Mouse (Mus musculus) liver, postnatal 0 days (tissue): ENCODE results near the gene Foxr1. TPM values are rescaled to one million over a fixed set of nuclear protein-coding genes. Genes with fewer than 3 reads are reported as not detected.
"Not testable (repeated sequence)": the region's sequence is repeated elsewhere in the genome, so short reads cannot be mapped to it uniquely, and the experiment has no call there.

Experiments
- ATAC-seq: fragments of 200-750 bp; cut with Nextera tagmentation; 2 replicates; pipeline ENCODE4 v1.8.0; 2017; ENCODE audit warnings: mild to moderate bottlenecking, moderate library complexity
- DNase-seq: peaks from one replicate; pipeline ENCODE4 v3.0.0-alpha.2; 2016
- H3K27ac ChIP-seq: fragments of 300-500 bp; sonication (generic); 2 replicates; pipeline ENCODE4 v1.5.1; 2014; ENCODE audit warnings: antibody characterized with exemption, moderate library complexity, mild to moderate bottlenecking, low read depth
- H3K27me3 ChIP-seq: fragments of 300-500 bp; sonication (generic); 2 replicates; pipeline ENCODE4 v1.6.1; 2014; ENCODE audit warnings: low read length, control low read depth, mixed read lengths; ENCODE audit not compliant: insufficient read depth
- H3K36me3 ChIP-seq: fragments of 300-500 bp; sonication (generic); replicated peaks from 2 replicates; pipeline ENCODE4 v1.6.1; 2014; ENCODE audit warnings: mild to moderate bottlenecking, control low read depth, low read length, moderate library complexity, mixed read lengths; ENCODE audit not compliant: insufficient read depth
- H3K4me1 ChIP-seq: fragments of 300-500 bp; sonication (generic); 2 replicates; pipeline ENCODE4 v1.6.1; 2014; ENCODE audit warnings: antibody characterized with exemption, mild to moderate bottlenecking, control low read depth; ENCODE audit not compliant: insufficient read depth
- H3K4me2 ChIP-seq: fragments of 300-500 bp; sonication (generic); 2 replicates; pipeline ENCODE4 v1.6.1; 2014; ENCODE audit warnings: low read depth, mild to moderate bottlenecking, low read length, moderate library complexity, mixed read lengths
- H3K4me3 ChIP-seq: fragments of 300-500 bp; sonication (generic); 2 replicates; pipeline ENCODE4 v1.5.1; 2014; ENCODE audit warnings: low read depth, low read length
- H3K9ac ChIP-seq: fragments of 300-500 bp; sonication (generic); replicated peaks from 2 replicates; pipeline ENCODE4 v1.6.1; 2014; ENCODE audit warnings: mild to moderate bottlenecking, moderate library complexity
- H3K9me3 ChIP-seq: fragments of 300-500 bp; sonication (generic); 2 replicates; pipeline ENCODE4 v1.6.1; 2016; ENCODE audit warnings: mild to moderate bottlenecking, control low read depth, low read length, mixed read lengths
- CTCF ChIP-seq: sonication (generic); IDR thresholded peaks from 2 replicates; pipeline ENCODE4 v1.5.1; 2016; ENCODE audit warnings: antibody characterized with exemption, low read depth
- EP300 ChIP-seq: IDR thresholded peaks from 2 replicates; pipeline ENCODE4 v1.6.1; 2016; ENCODE audit warnings: antibody characterized with exemption, low read depth, mild to moderate bottlenecking
- WGBS: fragments of 180-500 bp; shearing (Covaris S2); extraction: QIAGEN DNeasy Blood & Tissue Kit; methylation state at CpG from one replicate; pipeline ENCODE4 v1.1.7; 2014; ENCODE audit not compliant: insufficient replicate concordance; 5-methylcytosine and 5-hydroxymethylcytosine counted together
- polyA plus RNA-seq: library from polyadenylated mRNA; unstranded; fragments of >200 nt; fragmentation: Nextera tagmentation; extraction: Ambion mirVana; gene quantifications from 2 replicates; pipeline ENCODE4 v1.2.1, GENCODE M21; 2015

Foxr1 gene
- polyA plus RNA-seq, 1 experiment from 2014 or later, result not detected

GRCm38 (mm10) chr9:44468224-44468623, 27.3 kb upstream of the Foxr1 start:
- H3K9ac ChIP-seq, result no peak overlapping the region
- no peak for TF ChIP-seq CTCF
- TF ChIP-seq EP300, result no peak
- DNase-seq (no peak), ATAC-seq (no peak)
- H3K4me3 ChIP-seq, result no peak overlapping the region
- H3K36me3 ChIP-seq, result no peaks in the 10 kb centered on the region
- WGBS, result 42% methylated on average over 7 of the region's 7 CpGs
- H3K27me3 ChIP-seq, result 0 out of 2 replicates have a peak, but pooled peaks cover 3% of the 10 kb centered on the region
- H3K4me2 ChIP-seq, result no peak overlapping the region
- no peak overlapping the region for H3K27ac ChIP-seq
- H3K9me3 ChIP-seq, result no peaks in the 10 kb centered on the region
- no peaks in the 10 kb centered on the region for H3K4me1 ChIP-seq

- H3K9me3 ChIP-seq, result no peaks in the 10 kb centered on the region
- ATAC-seq, result 0 out of 2 replicates have a peak, but pooled peaks have one; percentile 33
- H3K4me1 ChIP-seq, result no peaks in the 10 kb centered on the region
- no peak overlapping the region for H3K27ac ChIP-seq
- H3K9ac ChIP-seq, result no peak overlapping the region
- peak; percentile 28 for DNase-seq
- H3K4me3 ChIP-seq, result no peak overlapping the region
- H3K27me3 ChIP-seq, result peaks cover 7% of the 10 kb centered on the region; the same call in 1 of the 2 replicates
- TF ChIP-seq CTCF, result no peak
- TF ChIP-seq EP300, result no peak
- WGBS, result 48% methylated on average over 5 of the region's 5 CpGs
- H3K36me3 ChIP-seq, result no peaks in the 10 kb centered on the region
- H3K4me2 ChIP-seq, result no peak overlapping the region
Measured at GRCm38 (mm10) chr9:44461950-44462349, 21.0 kb upstream of the Foxr1 start.

- Histone ChIP-seq H3K9ac (no peak overlapping the region), H3K9me3 (no peaks in the 10 kb centered on the region), H3K4me1 (no peaks in the 10 kb centered on the region), H3K4me2 (no peak overlapping the region), H3K27me3 (peaks cover 17% of the 10 kb centered on the region; the same call in 1 of the 2 replicates), H3K36me3 (no peaks in the 10 kb centered on the region), H3K4me3 (no peak overlapping the region), H3K27ac (no peak overlapping the region)
- no peak for TF ChIP-seq EP300
- TF ChIP-seq CTCF, result no peak
- DNase-seq, result no peak
- WGBS, result 27% methylated on average over 11 of the region's 11 CpGs
- no peak for ATAC-seq
Measured at GRCm38 (mm10) chr9:44457035-44457742, 16.3 kb upstream of the Foxr1 start.

- Histone ChIP-seq H3K27ac (no peak within 1 kb of the TSS), H3K9ac (no peak within 1 kb of the TSS), H3K9me3 (no peaks in the 10 kb centered on the region), H3K36me3 (no peaks in the 10 kb centered on the region), H3K4me1 (no peaks in the 10 kb centered on the region), H3K27me3 (peaks cover 17% of the 10 kb centered on the region; the same call in 1 of the 2 replicates), H3K4me2 (no peak within 1 kb of the TSS), H3K4me3 (no peak within 1 kb of the TSS)
- no peak for ATAC-seq
- 51% methylated on average over 4 of the region's 4 CpGs for WGBS
- TF ChIP-seq EP300 (no peak), CTCF (peak; percentile 37; the same call in 1 of the 2 replicates)
- DNase-seq, result no peak
Measured at GRCm38 (mm10) chr9:44454891-44455220, 13.9 kb upstream of the Foxr1 start, which contains the start of gene Upk2. Upk2 (minus strand) TSS chr9:44454976.

GRCm38 (mm10) chr9:44454132-44454890, 13.4 kb upstream of the Foxr1 start:
- H3K4me2 ChIP-seq, result no peak overlapping the region
- H3K27ac ChIP-seq, result no peak overlapping the region
- H3K27me3 ChIP-seq, result peaks cover 17% of the 10 kb centered on the region; the same call in 1 of the 2 replicates
- H3K9me3 ChIP-seq, result no peaks in the 10 kb centered on the region
- DNase-seq, result peak; percentile 87
- peak; percentile 71 for ATAC-seq
- no peaks in the 10 kb centered on the region for H3K36me3 ChIP-seq
- WGBS, result 18% methylated on average over 14 of the region's 14 CpGs
- TF ChIP-seq CTCF (peak; percentile 92), EP300 (no peak)
- no peak overlapping the region for H3K9ac ChIP-seq
- no peaks in the 10 kb centered on the region for H3K4me1 ChIP-seq
- H3K4me3 ChIP-seq, result no peak overlapping the region

- ATAC-seq (no peak), DNase-seq (peak; percentile 37)
- no peak overlapping the region for H3K4me2 ChIP-seq
- no peak overlapping the region for H3K9ac ChIP-seq
- H3K36me3 ChIP-seq, result no peaks in the 10 kb centered on the region
- no peak overlapping the region for H3K27ac ChIP-seq
- H3K27me3 ChIP-seq, result 0 out of 2 replicates have a peak, but pooled peaks cover 10% of the 10 kb centered on the region
- no peaks in the 10 kb centered on the region for H3K9me3 ChIP-seq
- no peaks in the 10 kb centered on the region for H3K4me1 ChIP-seq
- TF ChIP-seq EP300, result no peak
- TF ChIP-seq CTCF, result peak; percentile 67
- H3K4me3 ChIP-seq, result no peak overlapping the region
Measured at GRCm38 (mm10) chr9:44450387-44450786, 9.5 kb upstream of the Foxr1 start.

- H3K4me2 ChIP-seq, H3K36me3 ChIP-seq, H3K4me1 ChIP-seq, H3K27me3 ChIP-seq, H3K9me3 ChIP-seq, H3K27ac ChIP-seq, H3K4me3 ChIP-seq, DNase-seq, H3K9ac ChIP-seq, ATAC-seq: not testable (repeated sequence)
- WGBS, result 69% methylated on average over 7 of the region's 7 CpGs
Measured at GRCm38 (mm10) chr9:44444402-44445025, 3.6 kb upstream of the Foxr1 start.
